Mouse (Mus musculus) embryo, embryonic 11.5 days (tissue): ENCODE measurements around the gene Ribc2.

Experiments used
- DNase-seq: peaks from one replicate; pipeline ENCODE4 v3.0.0-alpha.2; 2012; ENCODE audit warnings: low read depth, low spot score

Ribc2 gene

DNA sequence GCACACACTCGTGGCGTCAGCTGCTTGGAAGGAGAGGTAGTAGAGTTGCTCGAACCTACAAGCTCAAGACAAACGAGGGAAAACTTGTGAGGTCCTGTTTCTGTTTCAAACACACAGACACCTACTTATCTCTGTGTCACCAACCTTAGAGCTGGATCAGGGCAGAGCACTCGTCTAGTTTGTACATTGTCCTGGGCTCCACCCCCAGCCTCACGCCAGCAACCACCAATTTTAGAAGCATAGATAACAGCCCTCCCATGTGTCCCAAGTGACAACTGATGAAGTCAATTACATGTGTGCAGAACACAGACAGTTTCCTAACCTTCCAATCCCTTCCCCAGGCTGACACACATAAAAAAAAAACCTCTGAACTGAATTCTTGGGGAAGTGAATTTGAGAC, 46.3 kb downstream of the Ribc2 start:
- DNase-seq = no peak

DNA sequence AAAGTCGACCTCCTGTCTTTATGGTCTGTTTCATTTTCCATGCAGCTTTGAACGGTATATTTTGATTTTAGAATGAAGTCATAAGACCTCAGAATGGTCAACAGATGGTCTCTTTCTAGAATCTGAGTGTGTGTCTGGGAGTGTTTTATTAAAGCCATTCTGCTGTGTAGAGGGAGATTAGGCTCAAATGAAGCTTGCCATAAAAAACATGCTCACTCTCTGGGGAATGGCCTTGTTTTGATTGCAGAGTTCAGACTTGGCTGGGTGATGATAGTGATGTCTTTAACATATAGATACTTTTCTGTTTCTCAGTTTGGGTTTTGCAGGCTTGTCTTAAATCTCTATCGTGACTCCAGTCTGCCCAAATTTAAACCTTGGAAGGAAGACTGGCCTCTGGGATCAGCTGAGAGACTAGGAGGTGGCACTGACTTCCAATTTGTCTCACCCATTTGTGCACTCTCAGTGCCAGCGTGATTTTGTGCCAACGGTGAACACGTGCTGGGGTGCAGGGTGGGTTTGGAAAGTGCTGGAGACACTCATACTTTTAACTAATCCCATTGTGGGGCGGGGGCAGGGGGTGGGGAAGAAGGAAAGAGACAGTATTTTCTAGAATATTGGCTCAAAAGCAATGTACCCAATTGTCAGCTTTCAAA, 47.8 kb downstream of the Ribc2 start:
- DNase-seq = no peak

DNA sequence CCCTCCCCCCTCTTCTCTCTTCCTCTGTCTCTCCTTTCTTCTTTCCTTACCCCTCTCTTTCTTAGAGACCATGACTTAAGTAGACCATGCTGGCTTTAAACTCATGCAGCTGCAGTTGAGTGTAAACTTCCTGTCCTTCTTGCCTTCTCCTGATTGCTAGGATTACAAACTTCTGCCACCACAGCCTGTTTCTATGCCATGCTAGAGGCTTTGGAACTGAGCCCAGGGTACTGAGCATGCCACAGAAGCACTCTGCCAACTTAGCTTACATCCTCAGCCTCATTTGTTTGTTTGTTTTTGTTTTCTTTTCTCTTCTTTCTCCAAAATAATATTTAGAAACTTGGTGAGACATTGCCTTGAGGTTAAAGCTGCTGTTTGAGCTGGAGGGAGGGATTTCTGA, 48.5 kb downstream of the Ribc2 start:
- no peak for DNase-seq

DNA sequence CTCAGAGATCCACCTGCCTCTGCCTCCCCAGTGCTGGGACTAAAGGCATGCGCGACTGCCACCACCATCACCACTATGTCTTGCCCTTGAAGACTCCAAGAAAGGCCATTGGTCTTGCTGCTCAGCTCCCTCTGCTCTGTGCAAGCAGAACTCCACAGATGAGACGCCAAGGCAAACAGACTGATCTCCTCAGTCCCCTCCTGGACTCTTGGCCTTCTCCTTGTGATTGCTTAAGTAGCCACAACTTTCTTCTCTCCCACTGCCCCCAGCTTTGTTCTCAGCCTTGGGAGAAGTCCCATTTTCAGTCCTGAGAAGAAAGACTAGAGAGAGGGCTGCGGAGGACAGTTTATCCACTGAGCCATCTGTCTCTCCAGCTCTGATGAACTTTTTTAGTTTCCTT, 50.2 kb downstream of the Ribc2 start:
- DNase-seq = no peak

DNA sequence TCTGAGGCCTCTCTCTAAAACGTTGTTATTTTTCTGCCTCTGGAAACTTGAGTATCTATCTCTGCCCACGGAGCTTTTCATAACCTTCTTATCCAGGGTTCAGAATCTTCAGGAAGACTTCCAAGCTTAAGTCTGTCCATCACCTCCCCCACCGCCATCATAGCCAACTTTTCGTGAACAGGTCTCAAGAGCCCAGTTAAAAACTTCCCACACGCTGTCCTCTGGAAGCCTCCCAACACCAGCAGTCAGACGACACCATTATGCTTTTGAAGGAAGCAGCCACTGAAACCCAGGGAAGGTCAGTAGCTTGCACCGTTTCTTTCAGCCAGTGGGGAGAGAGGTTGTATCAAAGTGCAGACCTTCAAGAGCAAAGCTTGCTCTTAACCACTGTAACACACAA, 55.0 kb downstream of the Ribc2 start:
- no peak for DNase-seq

DNA sequence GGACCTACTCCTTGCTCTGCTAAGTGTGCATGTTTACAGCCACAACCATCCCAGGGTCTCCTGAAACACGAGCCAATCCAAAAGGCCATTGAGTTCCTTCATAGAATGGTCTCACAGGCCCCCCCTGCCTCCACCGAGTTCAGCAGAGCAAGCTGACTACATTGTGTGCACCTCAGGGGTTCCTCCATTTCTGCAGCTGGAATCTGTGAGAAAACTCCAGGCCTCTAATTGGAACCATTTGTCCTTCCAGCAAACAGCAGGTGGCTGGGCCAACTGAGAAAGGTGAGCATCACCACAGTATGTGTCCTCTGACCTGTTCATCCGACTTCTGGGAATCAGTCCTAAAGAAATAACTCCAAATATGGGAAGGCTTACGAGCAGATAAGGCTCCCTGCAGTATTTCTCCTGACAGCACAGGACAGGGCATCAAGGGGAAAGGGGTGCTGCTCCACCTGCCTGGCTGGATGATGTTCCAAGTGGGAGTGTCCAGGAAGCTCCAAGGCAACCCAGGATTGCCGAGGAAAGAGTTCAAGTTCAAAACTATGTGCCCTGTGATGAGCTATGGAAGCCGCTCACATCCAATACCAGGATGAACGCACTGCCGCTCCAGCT, 56.4 kb downstream of the Ribc2 start:
- no peak for DNase-seq
